Mouse (Mus musculus) C2C12 (cell line): ENCODE data around the gene Ubald1. TPM values are rescaled to one million over a fixed set of nuclear protein-coding genes. Genes with fewer than 3 reads are reported as not detected.

Experiments used
- H3K27me3 ChIP-seq: one replicate; pipeline ENCODE4 v1.6.1; 2011; ENCODE audit not compliant: control insufficient read depth, insufficient read depth, insufficient read length
- H3K36me3 ChIP-seq: one replicate; pipeline ENCODE4 v1.6.1; 2011; ENCODE audit not compliant: control insufficient read depth, insufficient read depth
- H3K4me3 ChIP-seq: one replicate; pipeline ENCODE4 v1.5.1; 2011; ENCODE audit warnings: mild to moderate bottlenecking, control low read depth; ENCODE audit not compliant: poor library complexity, insufficient read depth, severe bottlenecking
- H3K79me2 ChIP-seq: one replicate; pipeline ENCODE4 v1.6.1; 2011; ENCODE audit not compliant: control insufficient read depth, insufficient read depth
- H3K79me3 ChIP-seq: one replicate; pipeline ENCODE4 v1.6.1; 2011; ENCODE audit warnings: low read depth, control low read depth
- H3ac ChIP-seq: one replicate; pipeline ENCODE3; 2011; ENCODE audit warnings: low read depth; ENCODE audit not compliant: control insufficient read depth, insufficient read length
- CEBPB ChIP-seq: IDR thresholded peaks from one replicate; pipeline ENCODE4 v1.6.1; 2011; ENCODE audit warnings: low read depth, mild to moderate bottlenecking, control low read depth, moderate library complexity
- CTCF ChIP-seq: IDR thresholded peaks from one replicate; pipeline ENCODE4 v1.5.1; 2011; ENCODE audit not compliant: control insufficient read depth, insufficient read depth, insufficient read length
- FOSL1 ChIP-seq: IDR thresholded peaks from one replicate; pipeline ENCODE4 v1.8.0; 2011; ENCODE audit warnings: mild to moderate bottlenecking, low read length; ENCODE audit not compliant: poor library complexity, insufficient read depth, severe bottlenecking
- MAX ChIP-seq: IDR thresholded peaks from one replicate; pipeline ENCODE4 v1.6.1; 2011; ENCODE audit warnings: mild to moderate bottlenecking, control low read depth
- MYOD1 ChIP-seq: IDR thresholded peaks from one replicate; pipeline ENCODE4 v1.6.1; 2011; ENCODE audit warnings: low read depth; ENCODE audit not compliant: control insufficient read depth, insufficient read length
- MYOG ChIP-seq: IDR thresholded peaks from one replicate; pipeline ENCODE4 v1.6.1; 2011; ENCODE audit not compliant: control insufficient read depth, insufficient read length; ENCODE audit errors: extremely low read depth
- USF1 ChIP-seq: IDR thresholded peaks from one replicate; pipeline ENCODE4 v1.6.1; 2011; ENCODE audit warnings: low read depth, mild to moderate bottlenecking, control low read depth, moderate library complexity
- polyA plus RNA-seq: library from polyadenylated mRNA; unstranded; fragments of >200 nt; fragmentation: generic; extraction: Trizol; gene quantifications from one replicate; pipeline ENCODE4 v1.2.1, GENCODE M21; 2012; ENCODE audit warnings: missing spikeins

Gene Ubald1
- polyA plus RNA-seq, 1 experiment = 63.2 TPM

GRCm38 (mm10) chr16:4861392-4861791, 18.7 kb downstream of the Ubald1 start:
- Histone ChIP-seq H3ac (no peak overlapping the region), H3K79me2 (no peaks in the 10 kb centered on the region), H3K79me3 (no peaks in the 10 kb centered on the region), H3K36me3 (no peaks in the 10 kb centered on the region), H3K4me3 (no peak overlapping the region), H3K27me3 (peaks cover 7% of the 10 kb centered on the region)
- no peak for TF ChIP-seq USF1
- no peak for TF ChIP-seq CTCF
- no peak for TF ChIP-seq MYOD1
- no peak for TF ChIP-seq MYOG
- no peak for TF ChIP-seq FOSL1
- no peak for TF ChIP-seq CEBPB

DNA sequence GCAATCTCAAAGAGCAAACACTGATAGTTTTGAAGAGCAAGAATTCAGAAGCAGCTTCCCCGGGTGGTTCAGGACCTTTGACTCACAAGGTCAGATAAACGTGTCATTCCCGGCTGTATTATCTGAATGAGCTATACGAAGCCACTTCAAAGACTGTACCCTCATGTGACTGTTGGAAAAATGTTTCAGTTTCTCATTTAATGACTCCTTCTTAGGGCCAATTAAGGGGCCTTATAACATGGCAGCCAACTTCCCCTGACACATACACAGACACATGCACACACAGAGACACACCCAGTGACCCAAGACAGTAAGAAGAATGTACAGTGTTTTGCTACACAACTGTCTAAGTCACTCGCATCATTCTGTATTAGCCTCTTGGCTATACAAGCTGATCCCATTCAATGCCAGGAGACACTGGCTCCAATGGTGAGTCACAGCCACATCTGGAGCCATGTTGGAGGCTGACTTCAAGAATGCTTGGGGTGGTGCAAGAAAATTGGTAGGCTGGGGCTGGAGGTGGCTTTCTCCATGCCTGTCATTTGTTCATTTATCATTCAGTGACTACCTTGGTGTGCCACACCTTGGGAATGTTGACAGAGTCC, 25.0 kb downstream of the Ubald1 start:
- H3K79me3 ChIP-seq = no peaks in the 10 kb centered on the region
- H3K27me3 ChIP-seq = no peaks in the 10 kb centered on the region
- H3K4me3 ChIP-seq = no peak overlapping the region
- TF ChIP-seq MYOD1 = no peak
- TF ChIP-seq MAX = no peak
- no peak for TF ChIP-seq CTCF
- no peak for TF ChIP-seq MYOG
- no peak for TF ChIP-seq CEBPB
- no peak for TF ChIP-seq FOSL1
- no peak for TF ChIP-seq USF1
- H3K36me3 ChIP-seq = no peaks in the 10 kb centered on the region
- H3K79me2 ChIP-seq = no peaks in the 10 kb centered on the region
- H3ac ChIP-seq = no peak overlapping the region

- no peaks in the 10 kb centered on the region for H3K79me3 ChIP-seq
- H3K4me3 ChIP-seq = no peak overlapping the region
- TF ChIP-seq USF1 = no peak
- no peak for TF ChIP-seq MYOG
- TF ChIP-seq MAX = no peak
- no peak for TF ChIP-seq CEBPB
- TF ChIP-seq FOSL1 = no peak
- no peak for TF ChIP-seq CTCF
- TF ChIP-seq MYOD1 = no peak
- H3K27me3 ChIP-seq = no peaks in the 10 kb centered on the region
- no peaks in the 10 kb centered on the region for H3K79me2 ChIP-seq
- no peak overlapping the region for H3ac ChIP-seq
- H3K36me3 ChIP-seq = no peaks in the 10 kb centered on the region
Observed at GRCm38 (mm10) chr16:4850938-4851628, 29.0 kb downstream of the Ubald1 start.

DNA sequence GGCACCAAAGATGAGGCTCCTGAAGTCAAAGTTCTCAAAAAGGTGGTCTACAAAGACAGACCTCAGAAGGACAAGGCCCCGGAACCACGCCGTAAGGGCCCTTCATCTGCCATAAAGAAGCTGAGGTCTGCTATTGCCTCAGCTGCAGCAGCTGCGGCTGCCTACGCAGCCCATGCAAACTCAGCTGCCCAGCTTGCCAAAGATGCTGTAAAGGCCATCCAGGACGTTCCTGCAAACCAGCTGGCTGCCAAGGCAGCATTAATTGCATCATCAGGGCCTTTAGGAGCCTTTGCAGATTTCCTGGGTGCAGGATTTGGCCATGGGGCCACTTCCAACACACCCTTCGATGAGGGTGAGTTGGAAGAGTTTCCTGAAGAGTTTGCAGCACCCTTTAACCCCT, 29.8 kb downstream of the Ubald1 start:
- no peaks in the 10 kb centered on the region for H3K36me3 ChIP-seq
- H3K79me3 ChIP-seq = no peaks in the 10 kb centered on the region
- H3K79me2 ChIP-seq = no peaks in the 10 kb centered on the region
- no peak for TF ChIP-seq MYOG
- no peak for TF ChIP-seq CTCF
- no peak for TF ChIP-seq FOSL1
- no peak for TF ChIP-seq USF1
- no peak for TF ChIP-seq CEBPB
- TF ChIP-seq MAX = no peak
- no peak for TF ChIP-seq MYOD1
- H3ac ChIP-seq = no peak overlapping the region
- H3K27me3 ChIP-seq = no peaks in the 10 kb centered on the region
- no peak overlapping the region for H3K4me3 ChIP-seq

DNA sequence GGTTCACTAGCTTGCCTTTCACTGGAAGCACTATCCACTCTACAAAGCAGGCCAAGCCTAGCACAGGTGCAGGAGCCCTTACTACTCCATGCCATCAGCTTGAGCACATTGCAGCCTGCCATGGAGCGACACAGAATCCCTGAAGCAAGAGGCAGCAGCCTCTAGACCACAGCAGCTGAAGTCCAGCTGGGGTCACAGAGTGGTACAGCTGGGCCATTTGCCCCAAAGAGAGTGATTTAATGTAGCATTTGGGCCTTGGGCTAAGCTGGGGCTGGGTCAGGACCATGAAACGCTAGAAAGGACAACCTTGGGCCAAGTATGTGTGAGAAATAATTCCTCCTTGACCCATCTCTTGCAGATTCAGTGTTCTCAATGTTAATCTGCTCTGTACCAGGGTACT, 32.0 kb downstream of the Ubald1 start:
- no peaks in the 10 kb centered on the region for H3K27me3 ChIP-seq
- no peak overlapping the region for H3K4me3 ChIP-seq
- TF ChIP-seq MYOD1 (no peak), MAX (no peak), CEBPB (no peak), MYOG (no peak), FOSL1 (no peak), USF1 (no peak), CTCF (no peak)
- no peaks in the 10 kb centered on the region for H3K79me3 ChIP-seq
- H3ac ChIP-seq = no peak overlapping the region
- no peaks in the 10 kb centered on the region for H3K79me2 ChIP-seq
- H3K36me3 ChIP-seq = no peaks in the 10 kb centered on the region

DNA sequence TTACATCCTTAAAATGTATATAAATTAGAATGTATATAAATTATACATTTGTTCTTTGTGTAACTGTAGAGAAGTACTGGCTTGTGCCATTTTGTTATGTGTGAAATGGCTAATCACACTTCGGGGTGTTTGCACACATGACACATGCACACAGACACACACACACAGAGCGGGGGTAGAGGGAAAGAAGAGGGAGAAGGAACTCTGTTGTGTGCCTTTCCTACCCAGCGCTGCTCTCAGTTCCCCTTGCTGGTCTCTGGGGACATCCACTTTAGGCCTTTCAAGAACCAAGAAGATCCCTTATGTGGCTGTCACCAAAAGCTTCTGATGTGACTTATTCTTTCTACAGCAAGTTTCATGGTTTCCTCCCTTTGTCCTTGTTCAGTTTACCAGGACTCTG, 33.1 kb downstream of the Ubald1 start:
- no peak overlapping the region for H3K4me3 ChIP-seq
- H3K27me3 ChIP-seq = no peaks in the 10 kb centered on the region
- no peaks in the 10 kb centered on the region for H3K36me3 ChIP-seq
- TF ChIP-seq MYOG (no peak), MAX (no peak), CEBPB (no peak)
- no peaks in the 10 kb centered on the region for H3K79me2 ChIP-seq
- no peaks in the 10 kb centered on the region for H3K79me3 ChIP-seq
- no peak overlapping the region for H3ac ChIP-seq
